Mouse (Mus musculus): ENCODE results near the gene Spaca4. TPM values are rescaled to one million over a fixed set of nuclear protein-coding genes. Genes with fewer than 3 reads are reported as not detected.

Spaca4 gene
- total RNA-seq, 1 experiment from 2014 or later = not detected

DNA sequence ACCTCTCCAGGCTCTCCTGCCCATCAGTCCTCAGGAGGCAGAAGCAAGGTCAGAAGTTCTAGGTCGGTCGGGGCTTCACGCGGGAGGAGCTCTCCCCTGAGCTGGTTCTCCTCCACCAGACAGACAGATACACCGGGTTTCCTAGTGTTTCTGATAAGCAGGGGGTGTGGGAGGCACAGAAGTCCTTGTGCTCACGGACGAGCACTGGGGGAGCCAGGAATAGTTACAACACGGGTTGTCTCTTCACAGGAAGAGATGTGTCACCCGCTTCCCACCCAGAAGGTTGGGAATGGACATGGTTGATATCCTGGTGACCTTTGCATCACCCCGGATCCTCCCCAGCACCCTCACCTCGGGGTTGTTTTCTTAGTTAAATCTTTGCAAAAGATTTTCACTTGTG lies 35.8 kb downstream of the Spaca4 start:
- ATAC-seq (replicated peaks in 1 of 2; ENCODE audit: insufficient read depth in 1 of 2, low FRiP score in 2 of 2, low TSS enrichment in 1 of 2, low read depth in 1 of 2, poor library complexity in 2 of 2, severe bottlenecking in 2 of 2) = no peak

DNA sequence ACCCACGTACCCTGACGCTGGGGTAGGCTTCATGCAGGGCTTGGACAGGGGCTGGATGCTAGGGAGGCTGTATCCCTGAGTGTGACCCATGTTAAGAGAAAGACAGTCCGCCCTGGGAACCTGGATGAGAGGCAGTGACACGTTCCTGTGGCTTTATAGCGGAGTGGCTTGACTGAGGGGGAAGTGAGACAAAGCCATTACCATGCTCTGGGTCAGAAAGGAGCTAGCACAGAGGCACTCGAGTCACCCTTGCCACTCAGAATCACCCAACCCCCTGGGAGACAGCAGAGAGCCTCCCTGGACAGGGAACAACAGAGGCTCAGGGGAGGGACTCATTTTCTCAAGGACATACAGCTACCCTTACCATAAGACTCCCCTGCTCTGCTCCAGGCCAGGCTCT lies 36.5 kb downstream of the Spaca4 start:
- ATAC-seq (replicated peaks in 1 of 2; ENCODE audit: insufficient read depth in 1 of 2, low FRiP score in 2 of 2, low TSS enrichment in 1 of 2, low read depth in 1 of 2, poor library complexity in 2 of 2, severe bottlenecking in 2 of 2) = no peak

DNA sequence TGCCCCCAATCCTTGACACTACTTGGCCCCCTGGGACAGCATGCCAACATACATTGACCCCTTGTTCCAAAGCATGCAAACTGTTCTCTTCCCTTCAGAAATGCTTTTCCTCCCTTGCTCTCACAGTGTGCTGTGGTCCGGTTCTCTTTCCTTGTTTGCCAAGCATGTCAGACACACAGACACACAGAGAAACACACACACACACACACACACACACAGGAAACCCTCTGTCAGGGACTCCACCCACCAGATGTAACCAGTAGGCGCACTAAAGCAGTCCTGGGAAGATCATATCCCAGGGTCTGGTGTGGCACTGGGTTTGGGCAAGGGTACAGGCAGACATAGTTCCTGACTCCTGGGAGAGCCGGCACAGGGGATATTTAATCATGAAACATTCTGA lies 38.8 kb downstream of the Spaca4 start:
- no peak for ATAC-seq (replicated peaks in 1 of 2; ENCODE audit: insufficient read depth in 1 of 2, low FRiP score in 2 of 2, low TSS enrichment in 1 of 2, low read depth in 1 of 2, poor library complexity in 2 of 2, severe bottlenecking in 2 of 2)

DNA sequence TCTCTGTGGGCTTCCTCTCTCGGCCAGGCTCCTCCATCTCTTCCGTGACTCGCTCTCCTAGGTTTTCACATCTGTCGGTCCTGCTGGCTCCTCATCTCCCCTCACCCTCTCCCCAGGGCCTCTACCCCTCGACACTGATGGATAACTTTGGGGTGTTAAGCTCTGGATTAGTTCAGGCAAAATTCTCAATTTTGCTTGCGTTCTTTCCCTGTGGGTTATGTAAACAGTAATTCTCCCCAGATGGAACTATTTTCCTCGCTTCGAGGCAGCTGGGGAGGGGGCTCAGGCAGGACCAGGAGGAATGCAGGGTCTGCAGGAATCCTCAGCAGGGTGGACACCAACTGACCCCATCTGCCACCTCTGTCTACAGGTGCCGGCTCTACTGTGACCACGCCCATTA lies 39.8 kb downstream of the Spaca4 start:
- no peak for ATAC-seq (replicated peaks in 1 of 2; ENCODE audit: insufficient read depth in 1 of 2, low FRiP score in 2 of 2, low TSS enrichment in 1 of 2, low read depth in 1 of 2, poor library complexity in 2 of 2, severe bottlenecking in 2 of 2)

GRCm38 (mm10) chr7:45683396-45684050 lies 42.1 kb downstream of the Spaca4 start, which contains the start of gene Ntn5:
Ntn5 (plus strand) TSS chr7:45684022.
- ATAC-seq (replicated peaks in 1 of 2; ENCODE audit: insufficient read depth in 1 of 2, low FRiP score in 2 of 2, low TSS enrichment in 1 of 2, low read depth in 1 of 2, poor library complexity in 2 of 2, severe bottlenecking in 2 of 2) = no peak

GRCm38 (mm10) chr7:45682144-45683126 lies 43.2 kb downstream of the Spaca4 start:
- peak; percentile 57 to 68; a peak in 3 of 4 replicates for ATAC-seq (replicated peaks in 1 of 2; ENCODE audit: insufficient read depth in 1 of 2, low FRiP score in 2 of 2, low TSS enrichment in 1 of 2, low read depth in 1 of 2, poor library complexity in 2 of 2, severe bottlenecking in 2 of 2)

GRCm38 (mm10) chr7:45681046-45681736 lies 44.4 kb downstream of the Spaca4 start:
- peak; percentile 50 to 66 for ATAC-seq (replicated peaks in 1 of 2; ENCODE audit: insufficient read depth in 1 of 2, low FRiP score in 2 of 2, low TSS enrichment in 1 of 2, low read depth in 1 of 2, poor library complexity in 2 of 2, severe bottlenecking in 2 of 2)

DNA sequence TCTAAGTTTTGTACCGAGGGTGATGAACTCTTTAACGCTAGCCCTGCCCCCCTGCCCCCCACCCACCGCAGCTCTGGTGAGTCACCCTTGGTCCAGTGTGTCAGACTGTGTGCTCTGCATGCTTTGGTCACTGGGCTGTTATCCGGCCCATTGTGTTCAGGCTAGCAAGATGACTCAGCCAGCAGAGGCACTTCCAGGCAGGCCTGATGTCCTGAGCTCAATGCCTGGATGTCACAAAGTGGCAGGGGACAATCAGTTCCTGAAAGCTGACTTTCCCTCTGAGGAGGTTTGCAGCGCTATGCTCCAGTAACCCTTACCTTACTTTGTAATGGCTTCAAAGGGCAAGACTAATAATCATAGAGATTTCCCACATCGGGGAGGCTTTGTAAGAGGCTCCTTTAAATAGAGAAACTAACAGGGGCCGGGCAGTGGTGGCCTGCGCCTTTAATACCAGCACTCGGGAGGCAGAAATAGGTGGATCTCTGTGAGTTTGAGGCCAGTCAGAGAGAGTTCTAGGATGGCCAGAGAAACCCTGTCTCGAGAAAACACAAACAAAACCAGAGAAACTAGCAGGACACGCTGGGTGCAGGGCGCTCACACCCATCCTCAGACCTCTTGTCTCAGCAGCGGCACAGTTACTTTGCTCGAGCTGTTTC lies 45.5 kb downstream of the Spaca4 start:
- ATAC-seq (replicated peaks in 1 of 2; ENCODE audit: insufficient read depth in 1 of 2, low FRiP score in 2 of 2, low TSS enrichment in 1 of 2, low read depth in 1 of 2, poor library complexity in 2 of 2, severe bottlenecking in 2 of 2) = no peak

- ATAC-seq (replicated peaks in 1 of 2; ENCODE audit: insufficient read depth in 1 of 2, low FRiP score in 2 of 2, low TSS enrichment in 1 of 2, low read depth in 1 of 2, poor library complexity in 2 of 2, severe bottlenecking in 2 of 2) = no peak
These were observed 47.1 kb downstream of the Spaca4 start for GRCm38 (mm10) chr7:45678513-45678912.

DNA sequence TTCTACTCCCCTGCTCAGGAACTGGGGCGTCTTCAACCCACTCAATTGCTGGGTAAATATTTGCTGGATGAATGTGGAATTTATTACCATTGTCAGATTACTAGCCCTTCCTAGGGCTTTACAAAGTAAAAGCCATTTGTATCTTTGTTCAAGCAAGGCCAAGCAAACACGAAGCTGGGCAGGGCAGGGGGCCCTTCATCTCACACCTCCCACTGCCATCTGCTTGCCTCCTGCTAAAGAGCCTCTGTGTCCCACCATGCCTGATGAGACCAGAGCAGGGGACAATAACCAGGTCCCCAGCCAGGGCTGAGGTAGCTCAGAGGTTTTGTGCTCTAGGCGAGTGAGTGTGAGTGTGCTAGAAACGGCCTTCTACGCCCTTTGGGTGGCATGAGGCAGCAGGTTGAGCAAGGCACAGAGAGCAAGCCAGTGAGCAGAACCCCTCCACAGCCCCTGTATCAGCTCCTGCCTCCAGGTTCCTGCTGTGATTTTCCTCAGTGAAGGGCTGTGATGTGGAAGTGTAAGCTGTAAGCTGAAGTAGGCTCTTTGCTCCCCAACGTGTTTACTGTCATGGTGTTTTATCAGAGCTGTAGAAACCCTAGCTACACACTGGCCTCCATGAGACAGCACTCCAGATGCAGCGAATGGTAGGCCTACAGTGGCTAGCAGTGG lies 47.9 kb downstream of the Spaca4 start:
- ATAC-seq (replicated peaks in 1 of 2; ENCODE audit: insufficient read depth in 1 of 2, low FRiP score in 2 of 2, low TSS enrichment in 1 of 2, low read depth in 1 of 2, poor library complexity in 2 of 2, severe bottlenecking in 2 of 2) = no peak

Other genes starting within 250 kb of the Spaca4 start
- not detected in 2 replicates for gene Tulp2, start 243.9 kb downstream of the Spaca4 start, total RNA-seq (2017)
- gene Gm45808, start 239.0 kb downstream of the Spaca4 start, total RNA-seq (2017) = not detected in 2 replicates
- gene Dhdh, start 237.0 kb downstream of the Spaca4 start, total RNA-seq (2017) = 16.9 and 21.6 TPM in 2 replicates
- 255 and 378 TPM in 2 replicates for gene Nucb1, start 215.4 kb downstream of the Spaca4 start, total RNA-seq (2017)
- gene Ppp1r15a, start 199.5 kb downstream of the Spaca4 start, total RNA-seq (2017) = 267 and 291 TPM in 2 replicates
- 0.31 and 3.1 TPM in 2 replicates for gene Plekha4, start 199.5 kb downstream of the Spaca4 start, total RNA-seq (2017)
- gene Hsd17b14, start 170.9 kb downstream of the Spaca4 start, total RNA-seq (2017) = not detected in 2 replicates
- 16.4 and 20.9 TPM in 2 replicates for gene Bcat2, start 155.7 kb downstream of the Spaca4 start, total RNA-seq (2017)
- gene Fgf21, start 110.3 kb downstream of the Spaca4 start, total RNA-seq (2017) = not detected in 2 replicates
- 0.25 TPM in 1 of 2 replicates, not detected in the other for gene Fut1, start 108.5 kb downstream of the Spaca4 start, total RNA-seq (2017)
- not detected in 2 replicates for gene Izumo1, start 104.0 kb downstream of the Spaca4 start, total RNA-seq (2017)
- 0.94 TPM in 1 of 2 replicates, not detected in the other for gene Rasip1, start 98.3 kb downstream of the Spaca4 start, total RNA-seq (2017)
- not detected in 2 replicates for gene Mamstr, start 85.8 kb downstream of the Spaca4 start, total RNA-seq (2017)
- not detected in 2 replicates for gene Fut2, start 59.4 kb downstream of the Spaca4 start, total RNA-seq (2017)
- gene Ntn5, start 41.8 kb downstream of the Spaca4 start, total RNA-seq (2017) = not detected in 2 replicates
- gene Sec1, start 31.4 kb downstream of the Spaca4 start, total RNA-seq (2017) = not detected in 2 replicates
- gene Car11, start 26.0 kb downstream of the Spaca4 start, total RNA-seq (2017) = 0.30 and 1.1 TPM in 2 replicates
- 11.5 and 25.3 TPM in 2 replicates for gene Dbp, start 20.7 kb downstream of the Spaca4 start, total RNA-seq (2017)
- gene Rpl18, start 10.4 kb downstream of the Spaca4 start, total RNA-seq (2017) = 1,764 and 1,816 TPM in 2 replicates
- gene Sphk2, start 7.8 kb downstream of the Spaca4 start, total RNA-seq (2017) = 8.2 and 10.9 TPM in 2 replicates
- gene Fam83e, start 4.6 kb downstream of the Spaca4 start, total RNA-seq (2017) = 0.79 and 1.8 TPM in 2 replicates
- gene Lmtk3, start 57.9 kb upstream of the Spaca4 start, total RNA-seq (2017) = 0.10 TPM in 1 of 2 replicates, not detected in the other
- 4.1 TPM in 1 of 2 replicates, not detected in the other for gene Sult2b1, start 58.9 kb upstream of the Spaca4 start, total RNA-seq (2017)
- gene Cyth2, start 88.8 kb upstream of the Spaca4 start, total RNA-seq (2017) = 46.6 and 82.7 TPM in 2 replicates
- gene Kcnj14, start 99.0 kb upstream of the Spaca4 start, total RNA-seq (2017) = 0.63 TPM in 1 of 2 replicates, not detected in the other
- gene Grwd1, start 105.1 kb upstream of the Spaca4 start, total RNA-seq (2017) = 17.1 and 19.3 TPM in 2 replicates
- 56.0 and 63.8 TPM in 2 replicates for gene Kdelr1, start 147.0 kb upstream of the Spaca4 start, total RNA-seq (2017)
- 0.10 and 0.31 TPM in 2 replicates for gene Grin2d, start 152.6 kb upstream of the Spaca4 start, total RNA-seq (2017)
- not detected in 2 replicates for gene Syngr4, start 170.9 kb upstream of the Spaca4 start, total RNA-seq (2017)
- gene Tmem143, start 171.1 kb upstream of the Spaca4 start, total RNA-seq (2017) = 16.2 and 19.6 TPM in 2 replicates
- gene Emp3, start 195.6 kb upstream of the Spaca4 start, total RNA-seq (2017) = 193 and 200 TPM in 2 replicates
- gene Ccdc114, start 198.3 kb upstream of the Spaca4 start, total RNA-seq (2017) = 3.2 and 6.8 TPM in 2 replicates